Mouse (Mus musculus): ENCODE measurements around the gene Mfsd14a. TPM values are rescaled to one million over a fixed set of nuclear protein-coding genes. Genes with fewer than 3 reads are reported as not detected.

Gene Mfsd14a
- total and polyA plus RNA-seq, 3 experiments = 39.2 to 111 (median 45.9) TPM

Other genes starting within 250 kb of the Mfsd14a start
- 2.6 and 2.7 TPM in 2 replicates for gene Cdc14a, start 238.6 kb downstream of the Mfsd14a start, total RNA-seq (2012; rRNA removed)
- 1 to 10 TPM in 1 of 2 experiments, not detected in 1; 5.9 TPM for gene Cdc14a, start 238.6 kb downstream of the Mfsd14a start, polyA plus RNA-seq (2012; ENCODE audit: insufficient read depth in 1 of 2, insufficient read length in 2 of 2, low read depth in 1 of 2, low replicate concordance in 2 of 2, missing spikeins in 1 of 2)
- gene Rtca, start 154.5 kb downstream of the Mfsd14a start, total RNA-seq (2012; rRNA removed) = 68.3 and 72.9 TPM in 2 replicates
- gene Rtca, start 154.5 kb downstream of the Mfsd14a start, polyA plus RNA-seq (2012; ENCODE audit: insufficient read depth in 1 of 2, insufficient read length in 2 of 2, low read depth in 1 of 2, low replicate concordance in 2 of 2, missing spikeins in 1 of 2) = 100 to 1,000 TPM in 1 of 2 experiments, 10 to 100 TPM in 1; 68.6 to 307 TPM
- 12.7 and 15.3 TPM in 2 replicates for gene Dbt, start 149.6 kb downstream of the Mfsd14a start, total RNA-seq (2012; rRNA removed)
- gene Dbt, start 149.6 kb downstream of the Mfsd14a start, polyA plus RNA-seq (2012; ENCODE audit: insufficient read depth in 1 of 2, insufficient read length in 2 of 2, low read depth in 1 of 2, low replicate concordance in 2 of 2, missing spikeins in 1 of 2) = 10 to 100 TPM in 1 of 2 experiments, not detected in 1; 13.2 TPM
- gene Lrrc39, start 99.7 kb downstream of the Mfsd14a start, total RNA-seq (2012; rRNA removed) = 0.39 and 0.65 TPM in 2 replicates
- gene Lrrc39, start 99.7 kb downstream of the Mfsd14a start, polyA plus RNA-seq (2012; ENCODE audit: insufficient read depth in 1 of 2, insufficient read length in 2 of 2, low read depth in 1 of 2, low replicate concordance in 2 of 2, missing spikeins in 1 of 2) = under 1 TPM in 1 of 2 experiments, not detected in 1; 0.40 TPM
- 8.5 and 9.2 TPM in 2 replicates for gene Sass6, start 67.7 kb downstream of the Mfsd14a start, total RNA-seq (2012; rRNA removed)
- 10 to 100 TPM in 1 of 2 experiments, not detected in 1; 15.4 TPM for gene Sass6, start 67.7 kb downstream of the Mfsd14a start, polyA plus RNA-seq (2012; ENCODE audit: insufficient read depth in 1 of 2, insufficient read length in 2 of 2, low read depth in 1 of 2, low replicate concordance in 2 of 2, missing spikeins in 1 of 2)
- 10.2 and 15.5 TPM in 2 replicates for gene Trmt13, start 48.1 kb downstream of the Mfsd14a start, total RNA-seq (2012; rRNA removed)
- gene Trmt13, start 48.1 kb downstream of the Mfsd14a start, polyA plus RNA-seq (2012; ENCODE audit: insufficient read depth in 1 of 2, insufficient read length in 2 of 2, low read depth in 1 of 2, low replicate concordance in 2 of 2, missing spikeins in 1 of 2) = 10 to 100 TPM in 1 of 2 experiments, not detected in 1; 12.0 TPM
- gene Gm43191, start 18.6 kb upstream of the Mfsd14a start, total RNA-seq (2012; rRNA removed) = 0.39 and 1.0 TPM in 2 replicates
- not detected for gene Gm43191, start 18.6 kb upstream of the Mfsd14a start, polyA plus RNA-seq (2012; ENCODE audit: insufficient read depth in 1 of 2, insufficient read length in 2 of 2, low read depth in 1 of 2, low replicate concordance in 2 of 2, missing spikeins in 1 of 2)
- 16.7 and 20.3 TPM in 2 replicates for gene Slc35a3, start 50.2 kb upstream of the Mfsd14a start, total RNA-seq (2012; rRNA removed)
- 10 to 100 TPM in 1 of 2 experiments, not detected in 1; 19.2 TPM for gene Slc35a3, start 50.2 kb upstream of the Mfsd14a start, polyA plus RNA-seq (2012; ENCODE audit: insufficient read depth in 1 of 2, insufficient read length in 2 of 2, low read depth in 1 of 2, low replicate concordance in 2 of 2, missing spikeins in 1 of 2)
- gene Agl, start 145.5 kb upstream of the Mfsd14a start, total RNA-seq (2012; rRNA removed) = 4.6 and 5.6 TPM in 2 replicates
- 10 to 100 TPM; 11.9 to 21.1 TPM for gene Agl, start 145.5 kb upstream of the Mfsd14a start, polyA plus RNA-seq (2012; ENCODE audit: insufficient read depth in 1 of 2, insufficient read length in 2 of 2, low read depth in 1 of 2, low replicate concordance in 2 of 2, missing spikeins in 1 of 2)
- gene Frrs1, start 196.8 kb upstream of the Mfsd14a start, total RNA-seq (2012; rRNA removed) = 78.5 and 88.3 TPM in 2 replicates
- gene Frrs1, start 196.8 kb upstream of the Mfsd14a start, polyA plus RNA-seq (2012; ENCODE audit: insufficient read depth in 1 of 2, insufficient read length in 2 of 2, low read depth in 1 of 2, low replicate concordance in 2 of 2, missing spikeins in 1 of 2) = 100 to 1,000 TPM in 1 of 2 experiments, 10 to 100 TPM in 1; 84.6 to 625 TPM

Measured in MEL (cell line).